Mouse (Mus musculus) bone marrow macrophage, adult 2 months (primary cell): ENCODE data around the gene Rgp1. TPM values are rescaled to one million over a fixed set of nuclear protein-coding genes. Genes with fewer than 3 reads are reported as not detected.

Source experiments
- H3K27ac ChIP-seq: 2 replicates; pipeline ENCODE4 v1.5.1; 2012; ENCODE audit warnings: low read depth, low read length; ENCODE audit not compliant: insufficient read depth
- H3K4me1 ChIP-seq: 2 replicates; pipeline ENCODE4 v1.6.1; 2012; ENCODE audit warnings: low read length; ENCODE audit not compliant: control insufficient read depth, insufficient read depth
- H3K4me3 ChIP-seq: 2 replicates; pipeline ENCODE4 v1.5.1; 2012; ENCODE audit warnings: mild to moderate bottlenecking, low read length, moderate library complexity; ENCODE audit not compliant: insufficient read depth
- CTCF ChIP-seq: IDR thresholded peaks from 2 replicates; pipeline ENCODE4 v1.5.1; 2012; ENCODE audit warnings: low read depth, mild to moderate bottlenecking, low read length, moderate library complexity
- POLR2A ChIP-seq: IDR thresholded peaks from 2 replicates; pipeline ENCODE4 v1.6.1; 2012; ENCODE audit warnings: mild to moderate bottlenecking, low read depth, low read length, borderline replicate concordance
- polyA plus RNA-seq: library from polyadenylated mRNA; stranded (reverse); fragments of >200 nt; gene quantifications from 2 replicates; pipeline ENCODE4 v1.2.4, GENCODE M21; 2012; ENCODE audit not compliant: missing spikeins, insufficient read depth, insufficient read length

The Rgp1 gene
- polyA plus RNA-seq, 1 experiment: 17.3 TPM

GRCm38 (mm10) chr4:43579256-43579655 is 741 bp downstream of the Rgp1 start:
- no peak for TF ChIP-seq CTCF

GRCm38 (mm10) chr4:43579731-43580130 is 1.2 kb downstream of the Rgp1 start:
- TF ChIP-seq CTCF: no peak
- TF ChIP-seq POLR2A: no peak
- Histone ChIP-seq H3K4me1 (peaks cover 16% of the 10 kb centered on the region), H3K4me3 (peak overlapping the region; percentile 98; the same call in 1 of the 2 replicates), H3K27ac (no peak overlapping the region)

More at GRCm38 (mm10) chr4:43579256-43579655, 741 bp downstream of the Rgp1 start:
- Histone ChIP-seq H3K4me1 (peaks cover 16% of the 10 kb centered on the region), H3K27ac (no peak overlapping the region), H3K4me3 (peak overlapping the region; percentile 98)

- Histone ChIP-seq H3K4me3 (no peak overlapping the region), H3K4me1 (peaks cover 16% of the 10 kb centered on the region), H3K27ac (no peak overlapping the region)
- TF ChIP-seq CTCF (no peak), POLR2A (no peak)
These were observed 2.2 kb downstream of the Rgp1 start for GRCm38 (mm10) chr4:43580721-43581120.

GRCm38 (mm10) chr4:43581381-43581780 is 2.9 kb downstream of the Rgp1 start:
- Histone ChIP-seq H3K4me1 (peaks cover 16% of the 10 kb centered on the region), H3K27ac (no peak overlapping the region), H3K4me3 (no peak overlapping the region)
- no peak for TF ChIP-seq CTCF
- TF ChIP-seq POLR2A: no peak

- Histone ChIP-seq H3K27ac (no peak overlapping the region), H3K4me3 (no peak overlapping the region), H3K4me1 (peaks cover 8% of the 10 kb centered on the region; the same call in 1 of the 2 replicates)
- no peak for TF ChIP-seq POLR2A
- TF ChIP-seq CTCF: no peak
These were observed 3.7 kb downstream of the Rgp1 start for GRCm38 (mm10) chr4:43582241-43582640.

GRCm38 (mm10) chr4:43583421-43583820 is 4.9 kb downstream of the Rgp1 start:
- Histone ChIP-seq H3K4me3 (no peak overlapping the region), H3K27ac (no peak overlapping the region), H3K4me1 (peaks cover 8% of the 10 kb centered on the region; the same call in 1 of the 2 replicates)
- TF ChIP-seq POLR2A (no peak), CTCF (no peak)

- TF ChIP-seq POLR2A (no peak), CTCF (no peak)
- H3K4me1 ChIP-seq: peaks cover 4% of the 10 kb centered on the region; the same call in 1 of the 2 replicates
- H3K27ac ChIP-seq: no peak within 1 kb of the TSS
- H3K4me3 ChIP-seq: no peak within 1 kb of the TSS
These were observed 6.2 kb downstream of the Rgp1 start, which contains the start of gene Msmp for GRCm38 (mm10) chr4:43584444-43585416. Gene Msmp, minus strand, starts transcription at chr4:43584494.

- H3K4me3 ChIP-seq: no peak overlapping the region
- no peak for TF ChIP-seq POLR2A
- TF ChIP-seq CTCF: no peak
- H3K27ac ChIP-seq: no peak overlapping the region
- H3K4me1 ChIP-seq: no peaks in the 10 kb centered on the region
These were observed 7.2 kb downstream of the Rgp1 start for GRCm38 (mm10) chr4:43585682-43586081.

- Histone ChIP-seq H3K4me3 (no peak overlapping the region), H3K4me1 (no peaks in the 10 kb centered on the region), H3K27ac (no peak overlapping the region)
- TF ChIP-seq CTCF (no peak), POLR2A (no peak)
These were observed 7.9 kb downstream of the Rgp1 start for GRCm38 (mm10) chr4:43586411-43586810.

GRCm38 (mm10) chr4:43587681-43588080 is 9.2 kb downstream of the Rgp1 start:
- H3K4me1 ChIP-seq: no peaks in the 10 kb centered on the region
- no peak overlapping the region for H3K4me3 ChIP-seq
- TF ChIP-seq POLR2A: no peak
- no peak for TF ChIP-seq CTCF
- H3K27ac ChIP-seq: no peak overlapping the region
